Mouse (Mus musculus): ENCODE results near the gene Vasp. TPM values are rescaled to one million over a fixed set of nuclear protein-coding genes. Genes with fewer than 3 reads are reported as not detected.

Vasp gene
- polyA plus RNA-seq, 1 experiment from 2014 or later, result 108 TPM

GRCm38 (mm10) chr7:19209494-19209893 lies 62.1 kb downstream of the Vasp start:
- 68% methylated on average over 4 of the region's 4 CpGs for WGBS
- H3K9me3 ChIP-seq (ENCODE audit: control insufficient read depth, low read length), result no peaks in the 10 kb centered on the region
- H3K4me1 ChIP-seq (replicated peaks; ENCODE audit: control insufficient read depth, insufficient read depth), result no peaks in the 10 kb centered on the region
- H3K4me3 ChIP-seq (ENCODE audit: low read depth, low read length), result no peak overlapping the region
- no peak for ATAC-seq (ENCODE audit: low FRiP score, low TSS enrichment)
- no peaks in the 10 kb centered on the region for H3K27me3 ChIP-seq (ENCODE audit: control insufficient read depth, insufficient read depth, low read length)
- no peak overlapping the region for H3K4me2 ChIP-seq (replicated peaks; ENCODE audit: low read depth)
- H3K36me3 ChIP-seq (ENCODE audit: control insufficient read depth, insufficient read depth, low read length), result no peaks in the 10 kb centered on the region
- DNase-seq (ENCODE audit: low spot score), result no peak
- no peak overlapping the region for H3K27ac ChIP-seq (replicated peaks)
- TF ChIP-seq EP300 (optimal IDR thresholded peaks at IDR 0.05), result no peak
- TF ChIP-seq CTCF (IDR thresholded peaks at IDR 0.05; ENCODE audit: low read depth), result no peak
- no peak overlapping the region for H3K9ac ChIP-seq (ENCODE audit: low read length)

- TF ChIP-seq EP300 (optimal IDR thresholded peaks at IDR 0.05) (no peak), CTCF (IDR thresholded peaks at IDR 0.05; ENCODE audit: low read depth) (peak; percentile 96)
- Histone ChIP-seq H3K9ac (ENCODE audit: low read length) (no peak overlapping the region), H3K4me1 (replicated peaks; ENCODE audit: control insufficient read depth, insufficient read depth) (no peaks in the 10 kb centered on the region), H3K4me2 (replicated peaks; ENCODE audit: low read depth) (no peak overlapping the region), H3K9me3 (ENCODE audit: control insufficient read depth, low read length) (no peaks in the 10 kb centered on the region), H3K4me3 (ENCODE audit: low read depth, low read length) (no peak overlapping the region), H3K36me3 (ENCODE audit: control insufficient read depth, insufficient read depth, low read length) (no peaks in the 10 kb centered on the region), H3K27me3 (ENCODE audit: control insufficient read depth, insufficient read depth, low read length) (no peaks in the 10 kb centered on the region), H3K27ac (replicated peaks) (no peak overlapping the region)
- ATAC-seq (ENCODE audit: low FRiP score, low TSS enrichment), result no peak
- 47% methylated on average over 7 of the region's 7 CpGs for WGBS
- DNase-seq (ENCODE audit: low spot score), result peak; percentile 42
These were observed 62.6 kb downstream of the Vasp start for GRCm38 (mm10) chr7:19208944-19209472.

GRCm38 (mm10) chr7:19208201-19208910 lies 63.3 kb downstream of the Vasp start:
- Histone ChIP-seq H3K4me1 (replicated peaks; ENCODE audit: control insufficient read depth, insufficient read depth) (no peaks in the 10 kb centered on the region), H3K27ac (replicated peaks) (no peak overlapping the region), H3K4me2 (replicated peaks; ENCODE audit: low read depth) (no peak overlapping the region), H3K27me3 (ENCODE audit: control insufficient read depth, insufficient read depth, low read length) (no peaks in the 10 kb centered on the region), H3K36me3 (ENCODE audit: control insufficient read depth, insufficient read depth, low read length) (no peaks in the 10 kb centered on the region), H3K4me3 (ENCODE audit: low read depth, low read length) (no peak overlapping the region), H3K9me3 (ENCODE audit: control insufficient read depth, low read length) (no peaks in the 10 kb centered on the region), H3K9ac (ENCODE audit: low read length) (no peak overlapping the region)
- 78% methylated on average over 13 of the region's 13 CpGs for WGBS
- no peak for ATAC-seq (ENCODE audit: low FRiP score, low TSS enrichment)
- no peak for DNase-seq (ENCODE audit: low spot score)
- TF ChIP-seq CTCF (IDR thresholded peaks at IDR 0.05; ENCODE audit: low read depth), result no peak
- TF ChIP-seq EP300 (optimal IDR thresholded peaks at IDR 0.05), result no peak

Other genes starting within 250 kb of the Vasp start
- 39.2 and 46.0 TPM in 2 replicates for gene Foxa3, start 248.3 kb downstream of the Vasp start, polyA plus RNA-seq (2015; fragmentation: Nextera tagmentation; extraction: Ambion mirVana)
- gene Sympk, start 247.4 kb downstream of the Vasp start, polyA plus RNA-seq (2015; fragmentation: Nextera tagmentation; extraction: Ambion mirVana), result 9.1 and 9.6 TPM in 2 replicates
- gene Rsph6a, start 217.1 kb downstream of the Vasp start, polyA plus RNA-seq (2015; fragmentation: Nextera tagmentation; extraction: Ambion mirVana), result not detected in 2 replicates
- gene Dmwd, start 195.6 kb downstream of the Vasp start, polyA plus RNA-seq (2015; fragmentation: Nextera tagmentation; extraction: Ambion mirVana), result 4.5 and 7.0 TPM in 2 replicates
- gene Dmpk, start 188.0 kb downstream of the Vasp start, polyA plus RNA-seq (2015; fragmentation: Nextera tagmentation; extraction: Ambion mirVana), result 91.3 and 103 TPM in 2 replicates
- gene Six5, start 177.2 kb downstream of the Vasp start, polyA plus RNA-seq (2015; fragmentation: Nextera tagmentation; extraction: Ambion mirVana), result 6.1 and 7.7 TPM in 2 replicates
- gene Gm4969, start 153.4 kb downstream of the Vasp start, polyA plus RNA-seq (2015; fragmentation: Nextera tagmentation; extraction: Ambion mirVana), result 0.72 and 0.76 TPM in 2 replicates
- 6.5 and 6.7 TPM in 2 replicates for gene Fbxo46, start 152.0 kb downstream of the Vasp start, polyA plus RNA-seq (2015; fragmentation: Nextera tagmentation; extraction: Ambion mirVana)
- gene Qpctl, start 122.5 kb downstream of the Vasp start, polyA plus RNA-seq (2015; fragmentation: Nextera tagmentation; extraction: Ambion mirVana), result 11.3 and 11.8 TPM in 2 replicates
- 96.9 and 103 TPM in 2 replicates for gene Snrpd2, start 122.1 kb downstream of the Vasp start, polyA plus RNA-seq (2015; fragmentation: Nextera tagmentation; extraction: Ambion mirVana)
- 0.22 and 0.27 TPM in 2 replicates for gene Gipr, start 105.7 kb downstream of the Vasp start, polyA plus RNA-seq (2015; fragmentation: Nextera tagmentation; extraction: Ambion mirVana)
- gene Eml2, start 95.4 kb downstream of the Vasp start, polyA plus RNA-seq (2015; fragmentation: Nextera tagmentation; extraction: Ambion mirVana), result 8.4 and 8.8 TPM in 2 replicates
- 0.85 and 1.3 TPM in 2 replicates for gene Gpr4, start 59.3 kb downstream of the Vasp start, polyA plus RNA-seq (2015; fragmentation: Nextera tagmentation; extraction: Ambion mirVana)
- gene Opa3, start 43.5 kb downstream of the Vasp start, polyA plus RNA-seq (2015; fragmentation: Nextera tagmentation; extraction: Ambion mirVana), result 20.3 and 20.7 TPM in 2 replicates
- gene Ppm1n, start 8.2 kb upstream of the Vasp start, polyA plus RNA-seq (2015; fragmentation: Nextera tagmentation; extraction: Ambion mirVana), result 0.17 and 0.21 TPM in 2 replicates
- 10.1 and 12.1 TPM in 2 replicates for gene Rtn2, start 10.8 kb upstream of the Vasp start, polyA plus RNA-seq (2015; fragmentation: Nextera tagmentation; extraction: Ambion mirVana)
- 0.21 and 0.38 TPM in 2 replicates for gene Fosb, start 38.2 kb upstream of the Vasp start, polyA plus RNA-seq (2015; fragmentation: Nextera tagmentation; extraction: Ambion mirVana)
- gene Ercc1, start 73.0 kb upstream of the Vasp start, polyA plus RNA-seq (2015; fragmentation: Nextera tagmentation; extraction: Ambion mirVana), result 32.8 and 36.9 TPM in 2 replicates
- 13.4 and 13.6 TPM in 2 replicates for gene Cd3eap, start 87.7 kb upstream of the Vasp start, polyA plus RNA-seq (2015; fragmentation: Nextera tagmentation; extraction: Ambion mirVana)
- gene Ppp1r13l, start 87.9 kb upstream of the Vasp start, polyA plus RNA-seq (2015; fragmentation: Nextera tagmentation; extraction: Ambion mirVana), result 10.3 and 12.2 TPM in 2 replicates
- 6.0 and 6.4 TPM in 2 replicates for gene Ercc2, start 110.2 kb upstream of the Vasp start, polyA plus RNA-seq (2015; fragmentation: Nextera tagmentation; extraction: Ambion mirVana)
- gene Klc3, start 132.3 kb upstream of the Vasp start, polyA plus RNA-seq (2015; fragmentation: Nextera tagmentation; extraction: Ambion mirVana), result 24.3 and 26.5 TPM in 2 replicates
- 42.1 and 43.6 TPM in 2 replicates for gene Ckm, start 133.0 kb upstream of the Vasp start, polyA plus RNA-seq (2015; fragmentation: Nextera tagmentation; extraction: Ambion mirVana)
- 5.2 and 5.3 TPM in 2 replicates for gene Mark4, start 187.0 kb upstream of the Vasp start, polyA plus RNA-seq (2015; fragmentation: Nextera tagmentation; extraction: Ambion mirVana)
- gene Exoc3l2, start 191.5 kb upstream of the Vasp start, polyA plus RNA-seq (2015; fragmentation: Nextera tagmentation; extraction: Ambion mirVana), result 0.97 and 1.1 TPM in 2 replicates
- gene Bloc1s3, start 236.6 kb upstream of the Vasp start, polyA plus RNA-seq (2015; fragmentation: Nextera tagmentation; extraction: Ambion mirVana), result 3.2 and 3.7 TPM in 2 replicates
- gene Trappc6a, start 236.6 kb upstream of the Vasp start, polyA plus RNA-seq (2015; fragmentation: Nextera tagmentation; extraction: Ambion mirVana), result 113 and 123 TPM in 2 replicates
- gene Nkpd1, start 246.0 kb upstream of the Vasp start, polyA plus RNA-seq (2015; fragmentation: Nextera tagmentation; extraction: Ambion mirVana), result 30.8 and 33.0 TPM in 2 replicates